Mouse (Mus musculus) ES-Bruce4 (cell line): Measurements from ENCODE around the gene Tbcd.

ENCODE experiments used
- CTCF ChIP-seq: IDR thresholded peaks from one replicate; pipeline ENCODE4 v1.8.1; 2011; ENCODE audit warnings: low read depth, low read length
- EP300 ChIP-seq: IDR thresholded peaks from 2 replicates; pipeline ENCODE4 v1.6.1; 2011; ENCODE audit warnings: low read depth, low read length; ENCODE audit not compliant: insufficient read depth

DNA sequence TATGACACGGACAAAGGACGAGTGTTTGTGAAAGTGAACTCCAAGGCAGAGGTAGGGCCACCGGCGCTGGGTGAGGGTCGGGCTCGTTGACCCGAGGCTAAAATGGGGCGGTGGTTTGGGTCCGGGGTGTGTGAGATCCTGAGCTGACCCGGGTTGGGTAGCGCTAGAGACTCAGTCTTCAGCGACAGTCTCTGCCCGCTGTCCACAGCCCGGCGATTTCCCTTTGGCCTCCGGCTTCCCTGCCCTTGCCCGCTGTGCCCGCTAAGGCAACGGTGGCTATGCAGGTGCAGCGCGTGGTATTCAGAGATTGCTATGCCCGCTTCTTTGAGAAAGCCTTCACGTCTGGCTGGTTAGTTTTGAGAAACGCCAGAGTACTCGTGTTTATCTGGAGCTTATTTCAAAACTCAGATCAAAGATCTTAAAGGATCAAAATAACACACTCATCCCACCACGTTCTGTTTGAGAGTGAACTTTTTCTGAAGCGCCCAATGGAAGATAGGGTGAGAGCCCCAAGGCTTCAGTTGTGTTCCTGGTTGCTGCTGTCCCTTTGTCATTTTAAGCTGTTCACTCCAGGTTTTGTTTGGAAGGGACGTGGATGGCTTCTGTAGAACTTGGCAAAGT lies 30.1 kb upstream of the Tbcd start:
- TF ChIP-seq CTCF (no peak), EP300 (no peak)
